Mouse (Mus musculus): ENCODE measurements at regions not wholly inside any gene's neighbourhood (a gene's known extent, or its start where the extent isn't known, plus 50 kb on each side); places are given as distances from the start of the nearest gene placed in this dataset.

DNA sequence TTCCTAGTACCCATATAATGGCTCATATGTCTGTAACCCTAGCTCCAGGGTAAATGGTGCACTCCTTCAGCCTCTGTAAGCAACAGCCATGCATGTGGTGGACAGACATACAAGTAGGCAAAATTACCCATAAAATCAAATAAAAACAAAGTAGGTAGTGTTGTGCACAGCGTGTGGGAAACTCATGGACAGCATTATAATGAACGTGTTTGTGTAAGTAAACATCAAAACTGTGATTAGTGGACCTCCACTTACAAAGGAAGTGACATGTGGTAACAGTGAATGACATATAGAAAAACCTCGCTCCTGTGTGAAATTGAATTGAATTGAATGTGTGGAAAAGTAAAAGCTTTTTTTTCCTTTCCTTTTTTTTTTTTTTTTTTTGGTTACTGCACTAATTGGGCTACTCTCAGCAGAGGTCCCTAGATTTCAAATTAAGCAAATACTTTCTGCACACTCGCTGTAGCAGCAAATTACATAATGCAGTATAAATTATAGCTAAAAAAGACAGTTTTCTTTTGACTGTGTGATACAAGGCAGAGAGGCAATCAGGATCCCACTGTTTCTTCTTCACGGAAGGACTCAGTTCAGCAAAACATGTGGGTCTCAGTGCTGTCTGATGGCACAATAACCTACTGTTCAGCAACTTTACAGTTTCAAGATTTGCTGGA lies 1035.0 kb upstream of the Lrrtm3 start:
- Histone ChIP-seq H3K9me3 (ENCODE audit: control insufficient read depth, insufficient read depth, low read depth, low read length) (no peaks in the 10 kb centered on the region), H3K4me1 (ENCODE audit: control insufficient read depth in 2 of 2, insufficient read depth in 2 of 2, low read length in 2 of 2, poor library complexity in 1 of 2) (no peaks in the 10 kb centered on the region), H3K36me3 (ENCODE audit: control insufficient read depth, insufficient read depth, low read length, poor library complexity, severe bottlenecking) (no peaks in the 10 kb centered on the region), H3K4me3 (ENCODE audit: insufficient read depth in 1 of 2, low read depth in 1 of 2, low read length in 2 of 2, poor library complexity in 1 of 2, severe bottlenecking in 1 of 2) (no peak overlapping the region), H3K27ac (ENCODE audit: insufficient read depth, low read depth, low read length, poor library complexity, severe bottlenecking) (no peak overlapping the region), H3K9ac (ENCODE audit: insufficient read depth, low read depth, low read length, poor library complexity, severe bottlenecking) (no peak overlapping the region)
- TF ChIP-seq MAFK (IDR thresholded peaks at IDR 0.05; ENCODE audit: insufficient read depth, low read depth, low read length) (no peak), CHD2 (IDR thresholded peaks at IDR 0.05; ENCODE audit: low read depth, low read length) (no peak), ZC3H11A (IDR thresholded peaks at IDR 0.05; ENCODE audit: borderline replicate concordance, low read depth, low read length) (no peak), HCFC1 (IDR thresholded peaks at IDR 0.05; ENCODE audit: borderline replicate concordance, insufficient read depth, low read length) (no peak), ZNF384 (IDR thresholded peaks at IDR 0.05; ENCODE audit: low read depth, low read length) (no peak)
- DNase-seq (ENCODE audit: low read depth, low spot score) = no peak
- in situ Hi-C loops (cut with MboI; ENCODE audit: low sequenced_read_pairs in 2 of 2, unreplicated experiment in 2 of 2) = no loop called here

DNA sequence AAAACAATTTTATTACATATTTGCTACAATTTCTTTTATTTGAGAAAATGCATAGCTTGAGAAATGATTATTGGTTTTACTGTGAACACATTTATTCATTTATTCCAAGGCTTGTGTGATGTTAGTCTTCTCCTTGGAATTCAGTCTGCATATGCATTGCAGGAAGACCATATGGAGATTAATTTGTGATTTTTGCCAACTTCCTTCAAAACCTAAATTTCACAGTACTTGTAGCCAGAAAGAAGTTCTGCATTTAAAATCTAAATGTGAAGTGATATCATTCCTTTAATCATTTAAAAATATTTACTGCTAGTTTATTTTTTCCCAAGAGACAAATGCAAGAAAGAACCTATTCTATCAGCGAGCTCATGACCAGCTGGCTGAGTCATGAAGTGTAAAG lies 1028.1 kb upstream of the Lrrtm3 start:
- no peak for DNase-seq (ENCODE audit: low read depth, low spot score)
- Histone ChIP-seq H3K9ac (ENCODE audit: insufficient read depth, low read depth, low read length, poor library complexity, severe bottlenecking) (no peak overlapping the region), H3K4me3 (ENCODE audit: insufficient read depth in 1 of 2, low read depth in 1 of 2, low read length in 2 of 2, poor library complexity in 1 of 2, severe bottlenecking in 1 of 2) (no peak overlapping the region), H3K27ac (ENCODE audit: insufficient read depth, low read depth, low read length, poor library complexity, severe bottlenecking) (no peak overlapping the region), H3K4me1 (ENCODE audit: control insufficient read depth in 2 of 2, insufficient read depth in 2 of 2, low read length in 2 of 2, poor library complexity in 1 of 2) (no peaks in the 10 kb centered on the region), H3K9me3 (ENCODE audit: control insufficient read depth, insufficient read depth, low read depth, low read length) (no peaks in the 10 kb centered on the region), H3K36me3 (ENCODE audit: control insufficient read depth, insufficient read depth, low read length, poor library complexity, severe bottlenecking) (no peaks in the 10 kb centered on the region)
- TF ChIP-seq ZNF384 (IDR thresholded peaks at IDR 0.05; ENCODE audit: low read depth, low read length) (no peak), ZC3H11A (IDR thresholded peaks at IDR 0.05; ENCODE audit: borderline replicate concordance, low read depth, low read length) (no peak), MAFK (IDR thresholded peaks at IDR 0.05; ENCODE audit: insufficient read depth, low read depth, low read length) (no peak)
- in situ Hi-C loops (cut with MboI; ENCODE audit: low sequenced_read_pairs in 2 of 2, unreplicated experiment in 2 of 2) = no loop called here

- Histone ChIP-seq H3K9ac (ENCODE audit: insufficient read depth, low read depth, low read length, poor library complexity, severe bottlenecking) (no peak overlapping the region), H3K4me1 (ENCODE audit: control insufficient read depth in 2 of 2, insufficient read depth in 2 of 2, low read length in 2 of 2, poor library complexity in 1 of 2) (no peaks in the 10 kb centered on the region), H3K4me3 (ENCODE audit: insufficient read depth in 1 of 2, low read depth in 1 of 2, low read length in 2 of 2, poor library complexity in 1 of 2, severe bottlenecking in 1 of 2) (no peak overlapping the region), H3K9me3 (ENCODE audit: control insufficient read depth, insufficient read depth, low read depth, low read length) (no peaks in the 10 kb centered on the region), H3K36me3 (ENCODE audit: control insufficient read depth, insufficient read depth, low read length, poor library complexity, severe bottlenecking) (no peaks in the 10 kb centered on the region), H3K27ac (ENCODE audit: insufficient read depth, low read depth, low read length, poor library complexity, severe bottlenecking) (no peak overlapping the region)
- in situ Hi-C loops (cut with MboI; ENCODE audit: low sequenced_read_pairs in 2 of 2, unreplicated experiment in 2 of 2) = no loop called here
- DNase-seq (ENCODE audit: low read depth, low spot score) = no peak
- TF ChIP-seq MAFK (IDR thresholded peaks at IDR 0.05; ENCODE audit: insufficient read depth, low read depth, low read length) = no peak
- TF ChIP-seq HCFC1 (IDR thresholded peaks at IDR 0.05; ENCODE audit: borderline replicate concordance, insufficient read depth, low read length) = no peak
- no peak for TF ChIP-seq ZNF384 (IDR thresholded peaks at IDR 0.05; ENCODE audit: low read depth, low read length)
- no peak for TF ChIP-seq ZC3H11A (IDR thresholded peaks at IDR 0.05; ENCODE audit: borderline replicate concordance, low read depth, low read length)
- no peak for TF ChIP-seq CHD2 (IDR thresholded peaks at IDR 0.05; ENCODE audit: low read depth, low read length)
Observed at GRCm38 (mm10) chr10:65114586-65114985, 1024.5 kb upstream of the Lrrtm3 start.

GRCm38 (mm10) chr10:65110729-65111128 lies 1020.7 kb upstream of the Lrrtm3 start:
- in situ Hi-C loops (cut with MboI; ENCODE audit: low sequenced_read_pairs in 2 of 2, unreplicated experiment in 2 of 2) = no loop called here
- no peaks in the 10 kb centered on the region for H3K36me3 ChIP-seq (ENCODE audit: control insufficient read depth, insufficient read depth, low read length, poor library complexity, severe bottlenecking)
- no peak overlapping the region for H3K4me3 ChIP-seq (ENCODE audit: insufficient read depth in 1 of 2, low read depth in 1 of 2, low read length in 2 of 2, poor library complexity in 1 of 2, severe bottlenecking in 1 of 2)
- no peaks in the 10 kb centered on the region for H3K9me3 ChIP-seq (ENCODE audit: control insufficient read depth, insufficient read depth, low read depth, low read length)
- H3K27ac ChIP-seq (ENCODE audit: insufficient read depth, low read depth, low read length, poor library complexity, severe bottlenecking) = no peak overlapping the region
- H3K9ac ChIP-seq (ENCODE audit: insufficient read depth, low read depth, low read length, poor library complexity, severe bottlenecking) = no peak overlapping the region
- DNase-seq (ENCODE audit: low read depth, low spot score) = no peak
- H3K4me1 ChIP-seq (ENCODE audit: control insufficient read depth in 2 of 2, insufficient read depth in 2 of 2, low read length in 2 of 2, poor library complexity in 1 of 2) = no peaks in the 10 kb centered on the region
- TF ChIP-seq ZNF384 (IDR thresholded peaks at IDR 0.05; ENCODE audit: low read depth, low read length) (no peak), CHD2 (IDR thresholded peaks at IDR 0.05; ENCODE audit: low read depth, low read length) (no peak), HCFC1 (IDR thresholded peaks at IDR 0.05; ENCODE audit: borderline replicate concordance, insufficient read depth, low read length) (no peak), MAFK (IDR thresholded peaks at IDR 0.05; ENCODE audit: insufficient read depth, low read depth, low read length) (no peak), ZC3H11A (IDR thresholded peaks at IDR 0.05; ENCODE audit: borderline replicate concordance, low read depth, low read length) (no peak)

- Histone ChIP-seq H3K4me1 (ENCODE audit: control insufficient read depth in 2 of 2, insufficient read depth in 2 of 2, low read length in 2 of 2, poor library complexity in 1 of 2) (no peaks in the 10 kb centered on the region), H3K36me3 (ENCODE audit: control insufficient read depth, insufficient read depth, low read length, poor library complexity, severe bottlenecking) (no peaks in the 10 kb centered on the region), H3K27ac (ENCODE audit: insufficient read depth, low read depth, low read length, poor library complexity, severe bottlenecking) (no peak overlapping the region), H3K9ac (ENCODE audit: insufficient read depth, low read depth, low read length, poor library complexity, severe bottlenecking) (no peak overlapping the region), H3K9me3 (ENCODE audit: control insufficient read depth, insufficient read depth, low read depth, low read length) (no peaks in the 10 kb centered on the region), H3K4me3 (ENCODE audit: insufficient read depth in 1 of 2, low read depth in 1 of 2, low read length in 2 of 2, poor library complexity in 1 of 2, severe bottlenecking in 1 of 2) (no peak overlapping the region)
- DNase-seq (ENCODE audit: low read depth, low spot score) = no peak
- in situ Hi-C loops (cut with MboI; ENCODE audit: low sequenced_read_pairs in 2 of 2, unreplicated experiment in 2 of 2) = no loop called here
- no peak for TF ChIP-seq MAFK (IDR thresholded peaks at IDR 0.05; ENCODE audit: insufficient read depth, low read depth, low read length)
- TF ChIP-seq ZC3H11A (IDR thresholded peaks at IDR 0.05; ENCODE audit: borderline replicate concordance, low read depth, low read length) = no peak
- TF ChIP-seq ZNF384 (IDR thresholded peaks at IDR 0.05; ENCODE audit: low read depth, low read length) = no peak
- TF ChIP-seq CHD2 (IDR thresholded peaks at IDR 0.05; ENCODE audit: low read depth, low read length) = no peak
- TF ChIP-seq HCFC1 (IDR thresholded peaks at IDR 0.05; ENCODE audit: borderline replicate concordance, insufficient read depth, low read length) = no peak
Observed at GRCm38 (mm10) chr10:65107413-65107812, 1017.3 kb upstream of the Lrrtm3 start.
